Mouse (Mus musculus) left cerebral cortex, adult 11 months (tissue): ENCODE data around the gene Anxa6.

Source experiments
- DNase-seq: peaks from one replicate; pipeline ENCODE4 v3.0.0; 2022; ENCODE audit warnings: low spot score

Anxa6 gene

DNA sequence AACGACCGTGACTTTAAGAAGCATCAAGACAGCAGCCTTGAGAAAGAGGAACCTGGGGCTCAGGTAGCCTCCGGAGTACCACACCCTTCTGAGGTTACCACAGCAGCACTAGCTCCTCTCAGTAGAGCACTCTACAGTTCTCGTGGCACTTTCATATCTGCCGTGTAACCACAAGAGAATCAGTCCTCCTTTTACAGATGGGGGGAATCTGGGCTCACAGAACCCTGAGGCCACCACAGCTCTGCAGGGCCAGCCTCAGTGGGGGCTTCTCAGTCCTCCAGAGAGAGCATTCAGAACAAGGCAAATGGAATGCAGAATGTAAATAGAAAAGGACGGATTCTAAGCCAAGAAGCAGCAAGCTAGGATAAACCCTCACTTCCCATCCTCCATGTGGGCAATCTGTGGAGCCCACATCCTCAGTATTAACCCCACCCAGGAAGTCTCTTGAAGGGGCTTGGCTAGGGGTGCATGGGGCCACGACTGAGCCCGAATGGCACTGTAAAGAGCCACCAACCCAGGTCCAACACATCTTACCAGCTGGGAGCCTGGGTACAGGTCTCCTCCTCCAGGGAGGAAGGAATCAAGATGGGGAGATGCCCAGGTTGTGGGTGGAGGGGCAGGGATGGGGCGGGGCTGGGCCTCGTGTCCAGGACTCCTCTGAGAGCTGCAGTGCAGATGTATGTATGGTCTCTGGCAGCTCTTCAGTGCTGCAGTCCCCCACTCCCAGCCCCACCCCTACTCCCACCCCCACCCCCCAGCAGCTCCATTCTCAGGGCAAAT, 1.8 kb downstream of the Anxa6 start:
- no peak for DNase-seq

DNA sequence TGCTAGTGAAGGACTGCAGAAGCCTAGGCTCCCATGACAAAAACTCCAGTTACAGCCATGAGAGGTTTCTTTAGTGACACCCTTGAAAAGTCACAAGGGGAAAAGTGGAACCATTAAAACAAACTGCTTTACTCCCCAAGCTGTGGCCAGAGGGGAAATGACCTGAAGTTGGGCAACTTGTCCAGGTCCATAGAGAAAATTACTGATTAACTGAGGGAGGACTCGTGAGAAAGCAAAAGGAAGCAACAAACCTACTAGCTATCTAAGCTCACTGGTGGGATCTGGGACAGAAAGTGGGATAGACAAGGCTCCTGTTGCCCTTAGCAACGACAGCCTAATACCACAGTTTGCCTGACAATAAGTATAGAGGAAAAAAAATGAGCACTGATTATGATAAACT, 4.7 kb downstream of the Anxa6 start:
- DNase-seq: no peak

DNA sequence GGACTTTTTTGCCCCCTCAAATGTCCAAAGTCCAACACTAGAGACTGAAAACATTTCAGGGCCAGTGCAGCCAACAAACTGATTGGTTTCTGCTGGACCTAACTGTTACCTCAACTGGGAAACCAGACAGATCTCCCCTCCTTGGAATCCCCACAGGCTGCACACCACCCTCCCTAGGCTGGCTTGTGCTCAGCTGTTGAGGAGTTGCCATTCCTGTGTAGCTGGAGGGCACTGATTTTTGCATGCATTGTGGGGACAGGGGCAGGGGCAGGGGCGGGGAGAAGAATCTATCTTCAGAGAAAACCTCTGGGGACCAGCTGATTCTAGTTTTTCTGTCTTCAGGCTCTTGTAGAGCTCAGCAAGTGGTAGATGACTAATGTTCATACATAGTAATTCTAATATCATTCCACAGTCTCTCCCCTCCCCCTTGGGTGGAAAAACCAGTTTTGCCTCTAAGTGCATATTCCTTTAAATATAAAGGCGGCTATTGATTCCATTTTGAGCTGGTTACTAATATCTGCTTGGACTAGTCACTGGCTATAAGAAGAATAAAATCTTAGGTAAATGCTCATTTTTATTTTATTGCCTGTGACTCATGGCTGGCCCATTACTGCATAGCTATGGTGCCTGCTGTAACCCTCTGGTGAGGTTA, 5.9 kb downstream of the Anxa6 start:
- DNase-seq: no peak

DNA sequence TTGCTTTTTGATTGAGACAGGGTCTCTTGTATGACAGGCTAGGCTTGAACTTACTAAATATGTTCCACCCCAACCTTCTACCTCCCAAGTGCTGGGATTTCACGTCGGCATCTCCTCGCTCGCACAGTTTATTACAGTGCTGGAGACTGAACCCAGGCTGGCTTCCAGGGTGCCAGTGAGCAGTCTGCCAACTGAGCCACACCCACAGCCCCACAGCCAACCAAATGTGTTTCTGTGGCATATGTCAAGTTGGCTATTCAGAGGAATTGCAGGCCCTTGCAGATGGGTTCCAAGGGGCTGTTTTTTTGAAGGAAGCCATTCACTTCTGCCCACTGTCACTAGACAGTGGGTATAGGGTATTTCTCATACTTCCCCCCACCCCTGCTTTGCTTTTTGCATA, 7.3 kb downstream of the Anxa6 start:
- DNase-seq: no peak

DNA sequence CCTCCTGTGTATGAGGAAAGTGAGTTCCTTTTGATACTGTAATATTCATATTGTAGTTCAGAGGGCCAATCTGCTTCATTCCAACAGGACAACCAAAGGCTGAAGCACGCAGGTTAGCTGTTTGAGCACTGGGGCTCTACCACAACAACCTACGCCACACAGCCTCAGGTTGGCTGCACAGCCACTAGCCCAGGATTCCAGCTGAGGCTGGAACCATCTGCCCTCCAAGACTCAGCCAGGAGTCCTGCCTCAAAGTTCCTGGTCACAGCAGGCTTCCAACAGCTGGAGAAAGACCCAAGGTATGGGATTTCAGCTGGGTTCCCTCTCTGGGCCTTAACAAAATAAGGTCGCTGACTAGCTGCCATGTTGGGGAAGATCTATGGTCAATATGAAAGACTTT, 9.7 kb downstream of the Anxa6 start:
- DNase-seq: no peak

DNA sequence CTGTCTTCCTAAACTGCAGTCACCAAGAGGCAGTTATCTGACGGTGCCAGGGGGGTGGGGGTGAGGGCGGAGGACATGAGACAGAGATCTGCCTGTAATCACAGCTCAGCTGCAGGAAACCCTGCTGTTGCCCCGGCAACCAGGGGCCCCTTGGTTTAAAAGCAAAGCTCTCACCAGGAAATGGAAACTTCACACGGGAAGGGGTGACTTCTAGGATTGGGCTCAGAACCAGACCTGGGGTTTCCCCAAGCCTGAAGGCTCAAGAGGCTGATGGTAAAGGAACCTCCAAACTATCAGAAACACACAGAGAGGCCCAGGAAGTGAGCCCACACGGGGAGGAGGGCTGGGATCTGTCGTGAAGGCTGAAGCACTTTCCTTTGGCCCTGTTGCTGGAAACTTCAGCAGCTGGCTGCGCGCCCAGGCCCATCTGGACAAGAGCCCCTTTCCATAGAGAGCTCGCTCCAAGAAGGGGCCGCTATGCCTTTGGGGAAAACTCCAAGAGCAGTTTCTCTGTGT, 10.1 kb downstream of the Anxa6 start:
- DNase-seq: no peak

DNA sequence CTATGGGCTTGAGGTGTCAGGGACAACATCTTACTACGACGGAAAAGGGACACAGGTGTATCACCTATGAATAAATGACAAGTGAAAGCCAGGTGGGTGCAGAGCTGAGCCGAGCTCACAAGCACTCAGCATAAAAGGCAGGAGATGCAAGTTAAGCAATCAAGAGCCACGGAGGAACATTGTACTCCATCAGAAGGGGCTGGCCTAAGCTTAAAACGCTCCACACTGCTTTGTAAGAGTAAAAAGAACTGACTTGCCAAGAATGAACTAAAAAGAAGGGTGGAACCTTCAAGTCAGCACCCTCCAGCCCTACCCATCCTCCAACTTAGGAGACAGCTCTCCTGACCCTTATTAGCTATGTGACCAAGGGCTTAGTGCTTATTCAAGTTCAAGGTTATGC, 10.7 kb downstream of the Anxa6 start:
- no peak for DNase-seq

DNA sequence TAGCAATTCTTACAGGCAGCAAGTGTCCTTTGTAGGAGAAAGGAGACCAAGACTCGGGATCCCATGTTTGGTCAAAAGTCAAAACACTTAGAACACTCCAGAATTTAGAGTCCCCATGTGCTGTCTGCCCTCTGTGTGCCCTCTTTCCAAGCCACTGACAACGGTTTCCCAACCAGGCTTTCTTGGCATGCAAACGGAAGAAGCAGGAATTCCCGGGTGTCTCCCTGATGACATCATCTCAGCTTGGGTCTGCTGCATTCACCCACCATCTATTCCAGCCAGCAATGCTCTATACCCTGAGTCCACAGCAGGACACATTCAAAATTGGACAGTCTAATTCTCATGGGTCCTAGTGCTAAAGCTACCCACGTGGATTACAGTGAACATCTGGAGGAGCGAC, 11.4 kb downstream of the Anxa6 start:
- no peak for DNase-seq

DNA sequence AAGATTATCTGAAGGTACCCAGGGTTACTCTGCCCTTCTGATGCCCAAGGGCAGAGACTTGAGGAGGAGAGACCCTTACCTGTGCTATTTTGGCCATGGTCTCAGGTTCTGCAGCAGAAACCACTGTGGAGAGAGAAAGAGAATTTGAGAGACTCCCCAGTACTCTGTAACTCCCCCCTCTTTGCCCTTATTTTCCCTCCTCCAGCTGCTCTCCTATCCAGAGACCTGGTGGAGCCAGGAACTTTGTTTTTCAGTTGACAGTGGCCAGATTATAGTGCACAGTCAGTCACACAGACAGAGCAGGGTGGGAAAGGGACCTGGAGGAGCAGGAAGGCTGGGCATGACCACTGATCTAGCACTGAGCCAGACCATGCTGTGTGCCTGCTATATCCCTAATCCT, 11.8 kb downstream of the Anxa6 start:
- DNase-seq: no peak

DNA sequence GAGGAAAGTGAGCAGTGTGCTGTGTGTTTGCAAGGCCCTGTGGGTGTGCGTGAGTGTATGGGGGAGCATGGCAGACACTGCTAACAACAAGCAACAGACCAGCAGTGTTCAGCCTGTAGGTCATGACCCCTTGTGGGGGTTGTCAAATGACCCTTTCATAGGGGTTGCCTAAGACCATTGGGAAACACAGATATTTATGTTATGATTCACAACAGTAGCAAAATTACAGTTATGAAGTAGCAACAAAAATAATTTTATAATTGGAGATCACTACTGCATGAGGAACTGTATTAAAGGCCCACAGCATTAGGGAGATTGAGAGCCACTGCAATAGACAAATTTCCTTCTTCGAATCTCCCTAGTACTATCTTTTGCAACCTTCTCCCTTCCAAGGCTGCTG, 13.5 kb downstream of the Anxa6 start:
- no peak for DNase-seq

DNA sequence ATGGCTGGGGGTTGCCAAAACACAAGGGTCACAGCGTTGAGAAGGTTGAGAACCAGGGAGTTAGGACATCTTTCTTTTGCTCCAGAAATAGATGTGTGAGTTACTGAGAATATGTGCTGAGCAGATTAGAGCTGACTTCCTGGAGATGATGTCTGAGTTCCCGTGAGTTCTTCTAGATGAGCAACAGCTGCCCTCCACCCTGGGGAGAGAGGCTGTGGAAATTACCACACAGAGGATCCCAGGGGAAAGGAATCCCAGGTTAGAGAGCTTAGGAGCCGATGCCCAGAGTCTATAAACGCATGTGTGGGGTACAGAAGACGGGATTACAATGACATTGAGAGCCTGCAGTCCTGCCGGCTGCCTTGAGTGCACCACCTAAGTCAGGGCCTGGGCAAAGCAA, 15.2 kb downstream of the Anxa6 start:
- no peak for DNase-seq

DNA sequence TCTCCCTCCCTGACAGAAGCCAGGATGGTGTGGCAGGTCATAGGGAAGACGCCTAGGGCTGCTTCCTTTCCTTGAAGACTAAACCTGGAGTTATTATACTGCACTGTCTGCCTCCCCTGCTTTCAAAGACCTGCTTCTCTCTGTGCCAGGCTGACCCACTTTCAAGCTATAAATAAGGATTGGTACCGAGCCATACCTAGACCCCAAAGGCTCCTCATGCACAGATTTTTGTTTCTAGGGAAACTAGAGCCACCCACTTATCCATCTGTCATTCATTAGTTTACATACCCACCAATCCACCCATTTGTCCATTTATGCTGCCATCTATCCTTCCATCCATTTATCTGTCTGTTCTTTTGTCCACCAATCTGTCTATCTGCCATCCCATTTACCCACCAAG, 16.0 kb downstream of the Anxa6 start:
- no peak for DNase-seq

DNA sequence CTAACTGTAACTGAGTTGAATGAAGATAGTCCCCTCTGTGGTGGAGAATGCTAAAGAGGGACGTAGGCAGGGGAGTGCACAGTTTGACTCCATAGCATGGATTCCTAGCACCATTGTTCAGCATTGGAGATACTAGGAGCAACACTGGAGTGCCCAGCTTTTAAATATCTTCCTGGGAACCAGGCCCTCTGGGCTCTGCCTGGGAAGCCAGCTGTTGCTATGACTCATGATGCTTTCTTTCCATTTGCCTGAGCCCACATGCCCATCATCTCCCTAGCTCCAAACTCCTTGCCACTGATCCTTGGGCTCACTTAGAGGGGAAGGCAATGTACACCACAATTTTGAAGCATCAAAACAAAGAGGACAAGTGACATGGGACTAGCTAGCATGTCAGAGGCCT, 16.5 kb downstream of the Anxa6 start:
- DNase-seq: no peak

DNA sequence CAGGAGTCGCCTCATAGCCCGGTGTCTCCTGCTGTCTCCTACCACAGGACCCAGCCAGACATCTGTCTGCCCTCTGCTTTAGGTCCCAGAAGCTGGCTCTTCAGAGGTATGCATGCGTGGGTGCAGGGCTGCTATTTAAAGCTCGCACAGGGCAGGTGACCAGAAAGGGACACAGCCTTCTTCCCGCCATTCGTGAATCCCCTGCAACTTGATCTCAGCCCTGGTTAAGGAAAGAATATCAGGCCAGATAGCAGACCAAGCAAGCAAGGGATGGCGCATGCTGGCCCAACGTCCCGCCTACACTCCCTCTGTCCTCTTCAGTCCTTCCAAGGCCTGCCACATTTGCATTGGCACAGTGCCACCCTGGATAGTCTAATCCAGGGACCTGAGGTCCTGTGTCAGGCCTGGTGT, 17.4 kb downstream of the Anxa6 start:
- no peak for DNase-seq

DNA sequence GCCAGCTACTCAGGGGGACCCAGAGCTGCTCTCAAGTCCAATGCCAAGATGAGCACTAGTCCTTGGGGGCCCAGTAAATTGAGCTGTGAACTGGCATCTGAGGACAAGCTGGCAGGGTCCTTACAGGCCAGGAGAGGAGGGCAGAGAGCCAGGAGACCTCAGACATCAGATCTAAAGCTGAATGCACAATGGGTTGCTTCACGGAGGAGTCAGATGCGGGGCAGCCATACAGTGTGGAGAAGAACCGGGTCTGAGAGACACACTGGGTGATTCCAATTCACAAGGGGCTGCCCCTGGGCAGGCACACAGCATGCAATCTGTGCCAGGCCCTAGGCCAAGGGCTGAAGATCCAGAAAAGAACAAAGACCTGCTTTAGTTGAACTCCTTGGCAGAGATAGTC, 18.0 kb downstream of the Anxa6 start:
- DNase-seq: no peak

DNA sequence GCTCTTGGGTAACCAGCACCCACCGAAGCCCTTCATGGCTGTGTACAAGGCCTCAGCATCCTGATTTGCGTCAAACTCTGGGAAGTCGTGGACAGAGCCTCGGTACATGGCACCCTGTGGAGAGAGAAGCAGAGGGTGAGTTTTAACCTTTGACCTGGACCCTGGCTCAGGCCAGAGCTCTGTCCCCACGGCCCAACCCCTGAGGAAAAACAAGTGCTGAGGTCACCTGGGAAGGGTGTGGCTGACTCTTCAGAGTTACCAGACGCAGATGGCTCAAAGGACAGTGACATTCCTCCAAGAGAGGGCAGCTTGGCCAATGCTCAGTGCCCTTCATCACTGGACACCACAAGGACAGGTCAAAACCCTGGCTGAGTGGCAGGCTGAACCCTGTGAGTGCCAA, 19.4 kb downstream of the Anxa6 start:
- DNase-seq: no peak

DNA sequence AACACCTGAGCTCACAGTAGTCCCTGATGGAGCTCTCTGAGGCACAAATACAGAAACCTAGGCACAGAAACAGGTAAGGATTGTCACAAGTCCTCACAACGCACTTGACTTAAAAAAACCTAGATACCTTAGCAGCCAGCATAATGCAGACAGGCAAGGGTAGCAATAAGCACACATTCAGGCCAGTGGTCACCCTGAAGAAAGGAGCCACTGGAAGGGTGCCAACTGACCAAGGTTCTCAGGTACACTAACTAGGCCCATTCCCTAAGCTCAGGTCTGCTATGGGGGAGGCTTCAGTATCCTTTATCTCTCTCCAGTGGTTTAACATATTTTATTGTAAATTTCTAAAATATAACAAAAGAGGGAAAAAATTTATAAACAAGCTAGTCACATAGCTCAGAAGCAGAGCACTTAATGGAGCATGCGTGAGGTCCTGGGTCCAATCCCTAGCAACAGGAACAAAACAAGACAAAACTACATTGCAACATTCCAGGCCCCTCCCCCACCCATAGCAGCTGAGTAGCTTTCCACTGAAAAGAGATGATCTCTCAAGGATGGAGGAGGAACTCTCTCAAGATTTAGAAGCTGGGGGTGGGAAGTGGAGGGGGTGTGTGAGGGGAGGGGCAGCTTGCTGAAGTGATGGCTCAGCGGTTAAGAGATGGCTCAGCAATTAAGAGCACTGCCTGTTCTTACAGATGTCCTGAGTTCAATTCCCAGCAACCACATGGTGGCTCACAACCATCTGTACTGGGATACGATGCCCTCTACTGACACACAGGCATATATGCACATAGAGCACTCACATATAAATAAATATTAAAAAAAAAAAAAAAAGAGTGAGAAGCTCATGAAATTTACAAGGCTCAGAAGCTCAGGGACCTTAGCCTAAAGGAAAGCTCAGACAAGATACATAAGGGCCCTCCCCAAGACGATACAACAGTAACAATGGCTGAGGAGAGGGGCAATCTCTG, 20.4 kb downstream of the Anxa6 start:
- no peak for DNase-seq

DNA sequence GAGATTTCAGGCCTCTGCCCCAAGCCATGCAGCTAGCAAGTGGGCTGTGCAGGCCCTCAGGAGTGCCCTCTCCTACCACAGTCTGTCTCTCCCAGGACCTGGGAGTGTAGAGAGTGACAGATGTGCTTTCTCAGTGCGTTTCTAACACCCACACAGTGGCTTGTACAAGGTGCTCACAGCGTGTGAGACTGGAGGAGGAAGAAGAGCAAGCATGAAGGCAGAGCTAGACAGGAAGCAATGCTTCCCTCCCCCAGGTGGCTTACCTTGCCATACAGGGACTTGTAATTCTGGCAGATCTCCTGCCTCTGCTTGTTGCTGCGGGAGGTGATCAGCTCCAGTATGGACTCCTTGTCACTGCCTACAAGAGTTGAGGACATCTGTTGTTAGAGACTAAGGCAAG, 21.8 kb downstream of the Anxa6 start:
- DNase-seq: no peak

DNA sequence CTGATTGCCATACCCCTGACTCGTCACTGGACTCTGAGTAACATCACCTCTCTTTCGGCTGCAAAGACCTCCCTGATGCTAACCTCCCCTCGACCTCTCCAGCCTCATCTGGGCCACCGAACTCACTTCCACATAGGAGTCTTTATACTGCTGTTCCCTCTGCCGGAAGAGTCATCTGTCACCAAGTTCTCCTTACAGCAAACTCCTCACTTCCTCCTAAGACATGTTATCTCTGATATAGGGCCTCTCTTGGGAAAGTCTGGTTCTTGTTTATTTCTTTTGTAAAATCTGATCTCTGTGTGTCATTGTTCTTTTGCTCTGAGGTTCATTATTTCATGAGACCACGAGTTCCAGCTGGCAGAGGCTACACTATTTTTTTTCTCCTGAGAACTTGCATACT, 25.0 kb downstream of the Anxa6 start:
- no peak for DNase-seq

DNA sequence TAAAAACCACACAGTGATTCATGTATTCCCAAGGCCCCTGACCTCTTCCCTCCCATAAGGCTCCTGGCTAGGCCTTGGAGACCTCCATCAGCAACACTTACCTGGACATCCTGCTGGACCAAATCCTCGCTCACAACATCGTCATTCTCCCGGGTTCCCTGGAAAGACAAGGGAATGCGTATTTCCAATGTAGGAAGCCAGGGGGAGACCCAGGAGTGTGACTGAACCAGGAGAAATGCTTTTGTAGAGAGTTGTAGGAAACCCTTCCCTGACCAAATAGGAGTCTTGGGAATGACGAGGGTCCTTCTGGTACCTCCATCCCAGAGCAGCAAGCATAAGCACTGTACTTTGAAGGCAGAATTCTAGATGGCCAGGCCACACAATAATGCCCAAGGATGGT, 27.6 kb downstream of the Anxa6 start:
- no peak for DNase-seq

DNA sequence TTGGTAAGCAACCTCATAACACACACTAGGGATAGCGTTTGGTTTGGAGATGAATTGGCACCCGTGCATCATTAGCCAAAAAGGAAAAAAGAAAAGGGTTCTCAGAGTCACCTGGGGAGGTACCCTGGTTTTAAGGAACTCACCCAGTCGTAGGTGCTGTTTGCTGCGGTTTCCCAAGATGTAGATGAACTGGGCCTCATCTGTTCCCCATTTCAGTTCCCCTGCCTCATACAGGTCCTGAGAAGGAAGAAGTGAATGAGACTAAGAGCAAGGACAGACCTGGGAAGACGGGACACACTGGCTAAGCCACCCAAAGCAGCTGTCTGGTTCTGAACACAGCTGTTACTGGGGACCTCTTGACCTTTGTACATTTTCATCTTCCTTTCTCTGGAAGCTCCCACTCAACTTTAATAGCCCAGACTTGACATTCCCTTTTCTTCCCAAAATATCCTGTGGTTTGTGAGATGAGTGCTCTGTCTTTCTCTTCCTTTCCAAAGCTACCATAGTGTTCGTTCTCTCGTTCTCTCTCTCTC, 28.2 kb downstream of the Anxa6 start:
- no peak for DNase-seq

DNA sequence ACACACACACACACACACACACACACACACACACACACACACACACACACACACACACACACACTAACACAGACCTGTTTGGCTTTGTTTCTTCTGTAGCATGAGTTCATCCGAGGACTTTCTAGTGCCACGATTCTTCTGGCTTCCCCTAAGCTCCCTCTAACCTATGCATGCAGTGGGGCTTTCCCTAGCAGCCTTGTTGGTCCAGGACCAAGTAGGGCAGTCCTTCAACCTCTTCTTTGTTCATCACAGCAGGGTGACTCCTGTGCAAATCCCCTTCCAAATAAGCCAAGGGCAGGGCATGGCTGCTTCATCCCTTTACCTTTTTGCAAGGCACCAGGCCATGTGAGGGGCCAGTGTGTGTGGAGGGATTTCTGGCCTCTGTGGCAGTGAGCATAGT, 34.5 kb downstream of the Anxa6 start:
- no peak for DNase-seq
